Mouse (Mus musculus): ENCODE results near the gene Trim16.

DNA sequence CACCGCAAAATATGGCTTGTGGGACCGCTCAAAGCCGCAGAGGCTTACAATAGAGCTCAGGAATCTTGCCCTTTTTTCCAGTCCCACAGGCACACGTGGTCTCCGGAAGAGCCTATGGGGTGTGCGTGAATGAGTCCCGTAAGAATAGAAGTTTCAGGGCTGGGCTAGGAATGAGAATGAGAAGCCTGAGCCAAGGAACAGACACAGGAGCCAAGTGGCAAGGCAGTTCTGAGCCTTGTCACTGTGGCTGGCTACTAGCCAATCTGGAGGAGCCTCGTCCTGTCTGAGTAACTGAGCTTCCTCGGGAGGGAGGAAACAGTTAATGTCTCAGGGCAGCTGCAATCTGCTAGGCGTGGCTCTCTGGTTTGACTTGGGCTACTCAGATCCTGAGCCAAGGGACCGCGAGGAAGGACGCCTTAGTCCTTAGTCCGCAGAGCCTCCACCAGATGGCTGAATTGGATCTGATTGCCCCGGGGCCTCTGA lies at the start of gene Trim16:
- TF ChIP-seq CTCF (IDR thresholded peaks at IDR 0.05): peak; percentile 29; the same call in 1 of the 2 replicates
- peak; percentile 81 for TF ChIP-seq POLR2A (IDR thresholded peaks at IDR 0.05; ENCODE audit: insufficient read depth, low read depth, low read length)
- peak; percentile 61; the same call in 1 of the 2 replicates for TF ChIP-seq EP300 (IDR thresholded peaks at IDR 0.05; ENCODE audit: insufficient read depth, low read depth, low read length)

All from heart, adult 2 months (tissue).